Mouse (Mus musculus) liver, adult 2 months (tissue): ENCODE measurements around the gene Iffo2.

Experiments
- CTCF ChIP-seq: fragments of 200-500 bp; IDR thresholded peaks from 2 replicates; pipeline ENCODE4 v1.5.1; 2011; ENCODE audit warnings: low read depth, low read length, control low read depth
- POLR2A ChIP-seq: fragments of 200-500 bp; IDR thresholded peaks from 2 replicates; pipeline ENCODE4 v1.6.1; 2011; ENCODE audit warnings: low read length, control low read depth; ENCODE audit not compliant: insufficient read depth; ENCODE audit errors: extremely low read depth

GRCm38 (mm10) chr4:139582903-139583302, 52.6 kb downstream of the Iffo2 start:
- peak; percentile 71 for TF ChIP-seq CTCF
- TF ChIP-seq POLR2A = no peak
